Mouse (Mus musculus) telencephalon, adult 2 months (tissue): ENCODE measurements at regions not wholly inside any gene's neighbourhood (a gene's known extent, or its start where the extent isn't known, plus 50 kb on each side); places are given as distances from the start of the nearest gene placed in this dataset.
A peak's percentile ranks its signal among the peaks of the same experiment; 100 is the strongest.

Experiments used
- DNase-seq: peaks from one replicate; pipeline ENCODE4 v3.0.0-alpha.2; 2011; ENCODE audit warnings: low read depth, low spot score

- no peak for DNase-seq
These were observed 180.5 kb upstream of the Dlk1 start for GRCm38 (mm10) chr12:109272101-109272500.

GRCm38 (mm10) chr12:109314850-109315249, 137.8 kb upstream of the Dlk1 start:
- DNase-seq, result no peak

GRCm38 (mm10) chr12:109325986-109326385, 126.6 kb upstream of the Dlk1 start:
- DNase-seq, result no peak

- no peak for DNase-seq
These were observed 81.3 kb upstream of the Dlk1 start for GRCm38 (mm10) chr12:109371327-109371726.

- no peak for DNase-seq
These were observed 66.8 kb upstream of the Dlk1 start for GRCm38 (mm10) chr12:109385794-109386193.

- DNase-seq, result no peak
These were observed 63.8 kb upstream of the Dlk1 start for GRCm38 (mm10) chr12:109388791-109389190.

- no peak for DNase-seq
These were observed 62.2 kb upstream of the Dlk1 start for GRCm38 (mm10) chr12:109390388-109390920.

- no peak for DNase-seq
These were observed 61.6 kb upstream of the Dlk1 start for GRCm38 (mm10) chr12:109390978-109391377.

GRCm38 (mm10) chr12:109393326-109393725, 59.3 kb upstream of the Dlk1 start:
- peak; percentile 69 for DNase-seq

GRCm38 (mm10) chr12:109393795-109394194, 58.8 kb upstream of the Dlk1 start:
- DNase-seq, result no peak

GRCm38 (mm10) chr12:109394396-109394795, 58.2 kb upstream of the Dlk1 start:
- no peak for DNase-seq

- no peak for DNase-seq
These were observed 56.0 kb upstream of the Dlk1 start for GRCm38 (mm10) chr12:109396614-109397013.

- DNase-seq, result no peak
These were observed 55.2 kb upstream of the Dlk1 start for GRCm38 (mm10) chr12:109397175-109398058.

- no peak for DNase-seq
These were observed 54.1 kb upstream of the Dlk1 start for GRCm38 (mm10) chr12:109398473-109398872.

- DNase-seq, result no peak
These were observed 53.7 kb upstream of the Dlk1 start for GRCm38 (mm10) chr12:109398951-109399350.

GRCm38 (mm10) chr12:109399591-109399990, 53.0 kb upstream of the Dlk1 start:
- peak; percentile 50 for DNase-seq

- DNase-seq, result no peak
These were observed 52.6 kb upstream of the Dlk1 start for GRCm38 (mm10) chr12:109400041-109400440.

- no peak for DNase-seq
These were observed 51.6 kb upstream of the Dlk1 start for GRCm38 (mm10) chr12:109400936-109401586.

- no peak for DNase-seq
These were observed 50.9 kb upstream of the Dlk1 start for GRCm38 (mm10) chr12:109401696-109402095.

- no peak for DNase-seq
These were observed 50.4 kb upstream of the Dlk1 start for GRCm38 (mm10) chr12:109402226-109402625.
